Mouse (Mus musculus): Measurements from ENCODE around the gene Gtpbp1.

The Gtpbp1 gene

GRCm38 (mm10) chr15:79753420-79753752 lies 62.7 kb downstream of the Gtpbp1 start:
- no peak for DNase-seq (ENCODE audit: low read depth)

- DNase-seq (ENCODE audit: low read depth) = no peak
Measured at GRCm38 (mm10) chr15:79753873-79754272, 63.2 kb downstream of the Gtpbp1 start.

- no peak for DNase-seq (ENCODE audit: low read depth)
Measured at GRCm38 (mm10) chr15:79755176-79755575, 64.5 kb downstream of the Gtpbp1 start.

- DNase-seq (ENCODE audit: low read depth) = no peak
Measured at GRCm38 (mm10) chr15:79755977-79756625, 65.5 kb downstream of the Gtpbp1 start.

GRCm38 (mm10) chr15:79757118-79757517 lies 66.5 kb downstream of the Gtpbp1 start:
- DNase-seq (ENCODE audit: low read depth) = no peak

GRCm38 (mm10) chr15:79760956-79761355 lies 70.3 kb downstream of the Gtpbp1 start:
- no peak for DNase-seq (ENCODE audit: low read depth)

- peak; percentile 39 for DNase-seq (ENCODE audit: low read depth)
Measured at GRCm38 (mm10) chr15:79763001-79763400, 72.4 kb downstream of the Gtpbp1 start.

- peak; percentile 66 for DNase-seq (ENCODE audit: low read depth)
Measured at GRCm38 (mm10) chr15:79763601-79764246, 73.1 kb downstream of the Gtpbp1 start.

- peak; percentile 77 for DNase-seq (ENCODE audit: low read depth)
Measured at GRCm38 (mm10) chr15:79764539-79765267, 74.1 kb downstream of the Gtpbp1 start.

GRCm38 (mm10) chr15:79765361-79765760 lies 74.7 kb downstream of the Gtpbp1 start:
- DNase-seq (ENCODE audit: low read depth) = peak; percentile 66

GRCm38 (mm10) chr15:79766168-79766567 lies 75.5 kb downstream of the Gtpbp1 start:
- DNase-seq (ENCODE audit: low read depth) = no peak

GRCm38 (mm10) chr15:79766586-79767071 lies 76.0 kb downstream of the Gtpbp1 start:
- peak; percentile 30 for DNase-seq (ENCODE audit: low read depth)

- DNase-seq (ENCODE audit: low read depth) = peak; percentile 82
Measured at GRCm38 (mm10) chr15:79767327-79767961, 76.8 kb downstream of the Gtpbp1 start.

- no peak for DNase-seq (ENCODE audit: low read depth)
Measured at GRCm38 (mm10) chr15:79768302-79768701, 77.7 kb downstream of the Gtpbp1 start.

- peak; percentile 75 for DNase-seq (ENCODE audit: low read depth)
Measured at GRCm38 (mm10) chr15:79770629-79771240, 80.1 kb downstream of the Gtpbp1 start.
